16 mouse cellular contexts compared by ENCODE assay signal in the genomic region with DNA sequence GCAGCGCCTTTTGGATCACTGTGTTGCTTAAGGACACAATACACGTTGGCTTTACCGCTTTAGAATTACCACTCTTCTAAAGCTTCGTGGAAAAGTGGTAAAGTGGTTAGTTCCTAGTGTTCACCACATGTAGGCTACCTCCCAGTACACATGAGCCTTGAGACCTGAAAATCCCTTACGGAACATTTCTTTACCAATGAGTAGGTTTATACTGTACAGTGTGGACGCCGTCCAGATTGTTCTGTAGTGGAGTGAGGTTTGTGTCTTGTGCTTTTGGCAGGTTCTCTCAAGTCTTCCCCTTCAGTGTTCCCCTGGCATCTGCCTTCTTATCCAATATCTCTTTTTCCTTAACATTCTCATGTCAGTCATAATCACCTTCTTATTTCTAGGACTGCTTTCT.
"Had no signal": no experiment of that assay in that cellular context is flagged by ENCODE, and none has a peak within 500 bp of the region (broad histone marks: within the 10 kb centered on the region; RNA-seq: fewer than 3 reads in every experiment).

No protein-coding gene starts in this region.

- H3K36me3 ChIP-seq: neural tube, embryonic 12.5 days; neural tube, embryonic 13.5 days; neural tube, embryonic 15.5 days; stomach, embryonic 15.5 days had no signal

- H3K4me1 ChIP-seq: stomach, embryonic 15.5 days had no signal

- H3K4me2 ChIP-seq: neural tube, embryonic 12.5 days; neural tube, embryonic 13.5 days; neural tube, embryonic 15.5 days; stomach, embryonic 15.5 days had no signal

- H3K9me3 ChIP-seq: neural tube, embryonic 12.5 days; neural tube, embryonic 13.5 days; neural tube, embryonic 15.5 days; stomach, embryonic 15.5 days had no signal

- H3K4me3 ChIP-seq: neural tube, embryonic 12.5 days; neural tube, embryonic 13.5 days; neural tube, embryonic 15.5 days; stomach, embryonic 15.5 days had no signal

- H3K9ac ChIP-seq: neural tube, embryonic 12.5 days; neural tube, embryonic 13.5 days; neural tube, embryonic 15.5 days; stomach, embryonic 15.5 days had no signal

- H3K27me3 ChIP-seq: neural tube, embryonic 12.5 days; neural tube, embryonic 13.5 days; neural tube, embryonic 15.5 days; stomach, embryonic 15.5 days had no signal

- H3K27ac ChIP-seq: neural tube, embryonic 12.5 days; neural tube, embryonic 13.5 days; neural tube, embryonic 15.5 days; stomach, embryonic 15.5 days; stomach, postnatal 0 days had no signal

- DNase-seq: retina, postnatal 1 day; right cerebral cortex, adult 18-20 months; right cerebral cortex, postnatal 14 days; right cerebral cortex, postnatal 25 days; right cerebral cortex, postnatal 4 days; thymus, adult 18-20 months; thymus, adult 2 months; thymus, postnatal 14 days; thymus, postnatal 25 days; thymus, postnatal 36 days; thymus, postnatal 4 days had no signal
